Mouse (Mus musculus) erythroblast, embryonic 14.5 days (primary cell): ENCODE measurements around the gene Hcrt.

Experiments used
- GATA1 ChIP-seq: IDR thresholded peaks from 2 replicates; pipeline ENCODE4 v1.6.1; 2012; ENCODE audit warnings: low read length, inconsistent platforms, mixed read lengths
- TAL1 ChIP-seq: IDR thresholded peaks from 3 replicates; pipeline ENCODE4 v1.6.1; 2012; ENCODE audit warnings: low read length, inconsistent platforms, mixed read lengths

DNA sequence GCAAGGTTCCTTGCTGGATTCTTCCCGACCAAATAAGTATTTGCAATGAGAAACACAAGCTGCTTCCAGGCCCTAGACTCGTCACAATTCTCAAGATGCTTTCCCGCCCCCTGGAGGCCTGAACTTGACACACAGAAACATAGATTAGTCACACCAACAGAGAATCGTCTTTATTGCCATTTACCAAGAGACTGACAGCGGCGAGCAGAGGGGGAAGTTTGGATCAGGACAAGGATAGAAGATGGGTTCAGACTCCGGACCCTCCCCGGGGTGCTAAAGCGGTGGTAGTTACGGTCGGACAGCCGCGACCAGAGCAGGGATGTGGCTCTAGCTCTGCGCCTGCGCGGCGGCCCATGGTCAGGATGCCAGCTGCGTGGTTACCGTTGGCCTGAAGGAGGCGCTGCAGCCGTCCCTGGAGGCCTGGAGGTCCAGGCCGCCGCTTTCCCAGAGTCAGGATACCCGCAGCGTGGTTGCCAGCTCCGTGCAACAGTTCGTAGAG is 1.1 kb downstream of the Hcrt start:
- no peak for TF ChIP-seq TAL1
- TF ChIP-seq GATA1: no peak
